Mouse (Mus musculus): ENCODE data around the gene Ank. TPM values are rescaled to one million over a fixed set of nuclear protein-coding genes. Genes with fewer than 3 reads are reported as not detected.
A peak's percentile ranks its signal among the peaks of the same experiment; 100 is the strongest.

The Ank gene
- polyA plus RNA-seq, 1 experiment from 2014 or later, result 11.0 TPM

DNA sequence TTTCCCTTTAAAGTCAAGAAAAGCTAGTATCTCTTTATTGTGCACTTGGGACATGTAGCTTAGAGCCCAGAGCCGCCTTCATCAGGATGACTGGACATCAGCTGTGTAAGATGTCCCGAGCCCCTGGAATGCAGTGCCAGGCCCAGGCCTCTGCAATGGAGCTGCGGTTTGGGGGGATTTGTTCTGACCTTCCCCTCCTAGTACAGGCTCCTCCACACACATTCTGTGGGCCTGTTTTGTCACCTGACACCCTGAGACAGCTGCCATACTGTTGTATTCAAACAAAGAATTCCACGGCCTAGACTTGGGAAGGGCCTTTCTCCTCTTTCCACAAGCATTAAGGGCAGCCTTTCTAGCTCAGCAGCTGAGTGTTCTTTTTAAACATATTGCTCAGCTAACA lies 128.5 kb downstream of the Ank start:
- Histone ChIP-seq H3K9me3 (no peaks in the 10 kb centered on the region), H3K27me3 (ENCODE audit: insufficient read depth, poor library complexity, severe bottlenecking) (no peaks in the 10 kb centered on the region), H3K4me3 (no peak overlapping the region), H3K4me1 (replicated peaks) (peaks cover 19% of the 10 kb centered on the region), H3K36me3 (peaks cover 72% of the 10 kb centered on the region), H3K27ac (peak overlapping the region; percentile 83)
- 39% methylated on average over 4 of the region's 4 CpGs for WGBS
- peak; percentile 33 for DNase-seq (ENCODE audit: low spot score)

DNA sequence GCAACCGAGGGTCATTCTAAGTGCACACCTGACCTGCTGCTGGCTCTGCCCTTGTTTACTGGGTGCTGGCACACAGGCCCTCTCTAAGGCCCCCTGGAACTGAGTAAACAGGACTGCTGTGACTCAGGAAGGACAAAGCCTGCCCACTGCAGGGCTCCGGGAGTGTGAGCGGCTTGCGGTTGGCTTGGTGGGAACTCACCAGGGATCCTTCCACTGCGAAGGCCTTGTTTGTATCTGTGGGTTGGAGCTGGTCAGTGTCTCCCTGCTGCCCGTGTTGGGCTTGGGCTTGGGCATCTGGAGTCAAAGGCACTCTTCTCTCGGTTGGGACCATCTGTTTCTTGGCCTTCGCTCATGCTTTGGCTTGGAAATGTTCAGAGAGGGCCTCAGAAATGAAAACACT lies 129.1 kb downstream of the Ank start:
- Histone ChIP-seq H3K27me3 (ENCODE audit: insufficient read depth, poor library complexity, severe bottlenecking) (no peaks in the 10 kb centered on the region), H3K4me1 (replicated peaks) (peaks cover 19% of the 10 kb centered on the region), H3K27ac (peak overlapping the region; percentile 83), H3K36me3 (peaks cover 72% of the 10 kb centered on the region), H3K9me3 (no peaks in the 10 kb centered on the region), H3K4me3 (no peak overlapping the region)
- DNase-seq (ENCODE audit: low spot score), result peak; percentile 18
- 41% methylated on average over 8 of the region's 8 CpGs for WGBS

DNA sequence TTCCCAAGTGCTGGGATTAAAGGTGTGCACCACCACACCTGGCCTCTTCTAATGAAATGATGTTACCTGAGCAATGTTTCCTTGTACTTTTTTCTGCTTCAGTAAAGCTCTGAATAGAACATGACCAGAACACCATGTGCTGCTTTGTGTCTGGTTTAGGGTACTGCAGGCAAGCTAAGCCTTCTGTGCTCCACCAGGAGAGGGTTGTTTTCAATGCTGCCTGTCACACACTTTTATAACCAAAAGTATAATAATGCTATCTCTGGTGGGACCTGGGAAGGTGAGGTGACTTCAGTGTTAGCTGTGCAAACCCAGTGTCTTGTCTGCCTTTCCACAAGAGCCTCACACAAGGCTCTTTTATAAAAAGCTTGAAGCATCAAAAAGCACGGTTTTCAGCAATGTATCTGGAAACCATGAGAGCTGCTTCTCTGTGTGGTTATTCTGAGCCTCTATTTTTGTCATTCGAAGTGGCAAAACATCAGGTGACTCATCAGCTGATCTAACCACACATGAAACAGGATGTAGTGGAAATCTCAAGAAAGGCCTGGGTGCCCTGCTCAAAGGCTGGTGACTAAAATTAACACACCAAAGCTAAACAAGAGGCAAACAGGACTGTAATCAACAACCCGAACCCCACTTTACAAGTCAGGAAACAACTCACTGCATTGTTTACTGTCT lies 130.1 kb downstream of the Ank start:
- Histone ChIP-seq H3K27me3 (ENCODE audit: insufficient read depth, poor library complexity, severe bottlenecking) (no peaks in the 10 kb centered on the region), H3K36me3 (peaks cover 69% of the 10 kb centered on the region), H3K4me3 (no peak overlapping the region), H3K4me1 (replicated peaks) (peaks cover 19% of the 10 kb centered on the region), H3K27ac (peak overlapping the region; percentile 35; the same call in 1 of the 2 replicates), H3K9me3 (no peaks in the 10 kb centered on the region)
- 85% methylated on average over 3 of the region's 3 CpGs for WGBS
- no peak for DNase-seq (ENCODE audit: low spot score)

DNA sequence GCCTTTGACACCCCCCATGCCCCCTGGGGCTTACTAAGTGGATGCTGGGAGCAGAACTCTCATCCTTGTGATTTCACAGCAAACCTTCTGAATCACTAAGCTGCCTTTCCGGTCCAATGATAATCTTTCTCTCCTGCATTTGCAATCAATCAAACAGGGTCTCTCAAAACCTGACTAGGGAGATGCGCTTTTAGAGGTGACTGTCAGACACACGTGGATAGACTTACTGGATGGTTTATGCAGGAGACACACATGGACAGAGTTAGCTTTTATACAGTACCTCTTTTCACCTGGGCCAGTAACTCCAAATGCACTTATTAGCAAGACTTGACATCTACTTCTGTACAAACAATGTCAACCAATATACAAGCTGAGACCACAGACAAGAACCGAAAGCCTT lies 131.0 kb downstream of the Ank start:
- no peak overlapping the region for H3K4me3 ChIP-seq
- 90% methylated on average over 4 of the region's 4 CpGs for WGBS
- DNase-seq (ENCODE audit: low spot score), result no peak
- peaks cover 14% of the 10 kb centered on the region for H3K4me1 ChIP-seq (replicated peaks)
- no peaks in the 10 kb centered on the region for H3K27me3 ChIP-seq (ENCODE audit: insufficient read depth, poor library complexity, severe bottlenecking)
- no peaks in the 10 kb centered on the region for H3K9me3 ChIP-seq
- no peak overlapping the region for H3K27ac ChIP-seq
- peaks cover 63% of the 10 kb centered on the region for H3K36me3 ChIP-seq

DNA sequence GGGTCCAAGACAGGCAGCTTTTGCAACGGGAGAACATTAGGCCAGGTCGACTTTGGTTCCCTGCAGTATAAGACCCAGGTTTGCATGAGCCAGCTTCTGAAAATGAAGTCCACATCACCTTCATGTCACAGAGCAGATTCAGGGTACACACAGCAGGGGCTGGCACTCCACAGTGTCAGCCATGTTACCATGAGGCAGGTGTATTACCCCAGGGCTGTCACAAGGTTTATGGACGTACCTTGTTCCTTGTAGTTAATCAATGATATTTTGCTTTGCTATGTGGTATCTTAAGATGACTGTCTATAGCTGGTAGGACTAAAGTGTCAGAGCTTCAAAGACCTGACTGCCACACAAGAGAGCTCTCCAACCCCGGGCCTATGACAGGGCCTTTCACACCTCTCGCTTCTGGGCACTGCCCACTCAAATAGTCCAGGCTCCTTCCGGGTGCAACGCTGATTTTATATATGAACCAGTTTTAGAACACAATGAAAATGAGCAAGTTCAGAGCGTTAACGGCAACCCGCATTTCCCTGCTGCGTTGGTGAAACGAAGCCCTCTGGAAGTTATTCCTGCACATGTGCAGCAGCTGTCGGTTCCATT lies 132.4 kb downstream of the Ank start:
- Histone ChIP-seq H3K36me3 (peaks cover 52% of the 10 kb centered on the region), H3K9me3 (no peaks in the 10 kb centered on the region), H3K27me3 (ENCODE audit: insufficient read depth, poor library complexity, severe bottlenecking) (no peaks in the 10 kb centered on the region), H3K4me1 (replicated peaks) (peaks cover 12% of the 10 kb centered on the region), H3K4me3 (no peak overlapping the region), H3K27ac (no peak overlapping the region)
- WGBS, result 95% methylated on average over 13 of the region's 13 CpGs
- DNase-seq (ENCODE audit: low spot score), result no peak

DNA sequence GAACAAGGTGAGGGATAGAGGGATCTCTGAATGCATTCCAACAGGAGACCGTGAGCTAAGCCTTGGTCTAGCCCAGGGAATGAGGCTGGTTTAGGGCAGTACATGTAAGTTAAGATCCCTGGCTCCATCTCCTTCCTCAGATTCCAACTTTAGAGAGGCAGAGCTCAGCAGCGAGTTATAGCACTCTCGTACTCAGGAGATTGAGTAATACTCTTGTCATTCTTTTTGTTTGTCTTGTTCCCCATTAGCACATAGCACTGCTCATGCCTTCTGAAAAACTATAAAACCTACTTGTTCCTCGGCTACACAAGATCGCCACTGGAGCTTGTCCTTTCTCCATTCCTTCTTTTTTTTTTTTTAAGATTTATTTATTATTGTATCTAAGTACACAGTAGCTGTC lies 134.0 kb downstream of the Ank start:
- H3K27me3 ChIP-seq (ENCODE audit: insufficient read depth, poor library complexity, severe bottlenecking), result no peaks in the 10 kb centered on the region
- H3K4me1 ChIP-seq (replicated peaks), result peaks cover 5% of the 10 kb centered on the region
- no peak overlapping the region for H3K4me3 ChIP-seq
- H3K9me3 ChIP-seq, result no peaks in the 10 kb centered on the region
- H3K36me3 ChIP-seq, result peaks cover 50% of the 10 kb centered on the region
- 90% methylated on average over 5 of the region's 5 CpGs for WGBS
- no peak for DNase-seq (ENCODE audit: low spot score)
- H3K27ac ChIP-seq, result no peak overlapping the region

DNA sequence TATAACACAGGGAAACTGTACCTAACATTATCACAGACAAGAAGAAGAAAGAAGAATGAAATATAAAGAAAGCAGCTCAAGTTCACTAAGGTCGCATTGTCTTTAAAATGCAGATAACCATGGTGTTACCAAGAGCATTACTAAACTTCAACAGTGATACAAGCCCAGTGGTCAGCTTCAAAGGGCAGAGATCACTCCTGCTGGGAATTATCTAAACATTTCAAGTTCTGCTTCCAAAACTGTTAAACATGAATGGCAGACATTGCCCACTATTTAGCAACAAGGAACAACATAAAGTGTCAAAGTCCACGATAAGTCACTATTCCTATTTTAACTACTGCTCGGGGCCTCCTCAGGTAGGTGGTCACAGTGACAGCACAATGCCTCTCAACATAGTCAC lies 138.1 kb downstream of the Ank start:
- Histone ChIP-seq H3K36me3 (peaks cover 60% of the 10 kb centered on the region), H3K9me3 (no peaks in the 10 kb centered on the region), H3K4me1 (replicated peaks) (no peaks in the 10 kb centered on the region), H3K27me3 (ENCODE audit: insufficient read depth, poor library complexity, severe bottlenecking) (no peaks in the 10 kb centered on the region), H3K4me3 (no peak overlapping the region), H3K27ac (no peak overlapping the region)
- no peak for DNase-seq (ENCODE audit: low spot score)
- 89% methylated on average over 3 of the region's 3 CpGs for WGBS

DNA sequence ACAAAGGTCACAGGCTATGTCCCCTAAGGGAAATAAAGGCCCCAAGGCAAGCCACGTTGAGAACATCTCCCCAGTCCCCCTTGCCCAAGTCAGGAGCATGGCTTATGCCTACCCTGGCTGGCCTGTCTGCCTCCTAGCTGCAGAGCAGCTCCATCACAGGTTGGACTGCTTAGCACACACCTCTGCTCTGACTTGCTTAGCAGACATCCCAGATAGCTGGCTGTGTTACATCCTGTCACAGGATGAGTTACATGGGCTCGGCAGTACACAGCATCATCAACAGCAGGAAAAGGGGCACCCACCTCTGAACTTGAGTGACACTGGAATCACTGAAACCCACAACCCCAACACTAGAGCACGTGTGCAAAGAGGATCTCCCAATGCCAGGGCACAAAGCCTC lies 138.8 kb downstream of the Ank start:
- 86% methylated on average over 3 of the region's 3 CpGs for WGBS
- peaks cover 59% of the 10 kb centered on the region for H3K36me3 ChIP-seq

DNA sequence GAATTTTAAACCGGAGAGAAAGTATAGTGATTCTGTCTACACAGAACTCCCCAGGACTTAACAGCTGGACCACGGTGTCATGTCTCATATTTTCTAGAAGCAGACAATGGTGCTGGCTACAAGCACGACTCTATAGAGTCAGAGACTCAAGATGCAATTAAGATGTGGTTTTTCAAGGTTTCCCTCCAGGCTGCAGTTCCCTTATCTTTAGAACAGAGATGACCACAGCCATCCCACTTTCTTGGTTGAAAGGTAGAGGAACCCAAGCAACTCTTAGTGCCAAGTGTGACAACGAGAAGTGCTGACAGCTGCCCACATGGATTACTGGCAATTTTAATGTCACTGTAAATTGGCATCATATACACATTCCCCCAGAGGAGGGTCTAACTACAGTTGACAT lies 143.1 kb downstream of the Ank start:
- no peak for DNase-seq (ENCODE audit: low spot score)
- no peak overlapping the region for H3K4me3 ChIP-seq
- 87% methylated on average over 4 of the region's 4 CpGs for WGBS
- H3K36me3 ChIP-seq, result peaks cover 69% of the 10 kb centered on the region
- no peaks in the 10 kb centered on the region for H3K27me3 ChIP-seq (ENCODE audit: insufficient read depth, poor library complexity, severe bottlenecking)
- H3K4me1 ChIP-seq (replicated peaks), result no peaks in the 10 kb centered on the region; the same call in 1 of the 2 replicates
- no peaks in the 10 kb centered on the region for H3K9me3 ChIP-seq
- no peak overlapping the region for H3K27ac ChIP-seq

More for the DNA sequence above, 138.8 kb downstream of the Ank start:
- H3K4me3 ChIP-seq, result no peak overlapping the region
- no peaks in the 10 kb centered on the region for H3K27me3 ChIP-seq (ENCODE audit: insufficient read depth, poor library complexity, severe bottlenecking)
- no peak overlapping the region for H3K27ac ChIP-seq
- H3K9me3 ChIP-seq, result no peaks in the 10 kb centered on the region
- H3K4me1 ChIP-seq (replicated peaks), result no peaks in the 10 kb centered on the region
- DNase-seq (ENCODE audit: low spot score), result no peak

DNA sequence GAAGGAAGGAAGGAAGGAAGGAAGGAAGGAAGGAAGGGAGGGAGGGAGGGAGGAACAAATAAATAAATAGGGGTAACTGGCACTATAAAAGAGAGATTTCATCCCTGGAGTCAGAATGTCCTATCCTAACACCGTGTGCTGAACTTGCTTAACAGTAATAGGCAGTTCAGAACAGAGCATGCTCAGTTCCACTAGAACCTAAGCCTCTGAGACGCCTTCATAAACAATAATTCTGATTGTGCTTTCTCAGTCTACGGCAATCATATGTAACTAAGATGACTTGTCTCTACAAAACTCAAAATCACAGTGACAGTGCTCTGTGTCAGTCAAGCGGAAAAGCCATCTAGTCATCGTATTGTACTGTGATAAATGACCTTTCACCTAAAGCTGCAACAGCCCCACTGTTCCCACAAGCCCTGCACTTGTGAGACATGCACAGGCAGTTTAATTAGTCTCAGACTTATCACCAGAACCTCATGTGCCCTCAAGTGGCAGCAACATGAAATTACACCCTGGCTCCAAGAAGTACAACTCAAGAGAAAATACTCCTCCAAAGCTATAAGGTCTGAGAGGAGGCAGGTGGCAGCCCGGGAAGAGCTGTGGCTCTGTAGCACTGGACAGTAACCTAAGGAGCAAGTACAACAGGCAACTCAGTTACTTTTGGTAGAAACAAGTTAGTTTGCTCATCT lies 146.2 kb downstream of the Ank start:
- WGBS, result 54% methylated on average over 6 of the region's 6 CpGs
- Histone ChIP-seq H3K4me3 (no peak overlapping the region), H3K36me3 (peaks cover 72% of the 10 kb centered on the region), H3K4me1 (replicated peaks) (no peaks in the 10 kb centered on the region; the same call in 1 of the 2 replicates), H3K27me3 (ENCODE audit: insufficient read depth, poor library complexity, severe bottlenecking) (no peaks in the 10 kb centered on the region), H3K27ac (no peak overlapping the region), H3K9me3 (no peaks in the 10 kb centered on the region)
- DNase-seq (ENCODE audit: low spot score), result peak; percentile 71

DNA sequence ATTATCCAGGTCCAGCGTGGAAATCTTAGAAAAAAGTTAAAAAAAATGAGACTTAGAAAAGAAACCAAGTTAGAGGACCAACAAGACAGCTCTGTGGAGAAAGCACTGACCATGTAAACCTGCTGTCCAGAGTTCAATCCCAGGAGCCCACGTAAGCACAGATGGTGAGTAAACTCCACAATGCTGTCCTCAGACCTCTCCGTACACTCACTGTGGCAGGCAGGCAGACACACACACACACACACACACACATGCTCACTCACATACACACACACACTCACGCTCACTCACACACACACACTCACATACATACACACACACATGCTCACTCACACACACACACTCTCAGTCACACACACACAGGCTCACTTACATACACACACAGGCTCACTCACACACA lies 146.8 kb downstream of the Ank start:
- Histone ChIP-seq H3K4me3 (no peak overlapping the region), H3K36me3 (peaks cover 70% of the 10 kb centered on the region), H3K9me3 (no peaks in the 10 kb centered on the region), H3K4me1 (replicated peaks) (no peaks in the 10 kb centered on the region; the same call in 1 of the 2 replicates), H3K27ac (no peak overlapping the region), H3K27me3 (ENCODE audit: insufficient read depth, poor library complexity, severe bottlenecking) (no peaks in the 10 kb centered on the region)
- 97% methylated on average over 4 of the region's 4 CpGs for WGBS
- DNase-seq (ENCODE audit: low spot score), result no peak

DNA sequence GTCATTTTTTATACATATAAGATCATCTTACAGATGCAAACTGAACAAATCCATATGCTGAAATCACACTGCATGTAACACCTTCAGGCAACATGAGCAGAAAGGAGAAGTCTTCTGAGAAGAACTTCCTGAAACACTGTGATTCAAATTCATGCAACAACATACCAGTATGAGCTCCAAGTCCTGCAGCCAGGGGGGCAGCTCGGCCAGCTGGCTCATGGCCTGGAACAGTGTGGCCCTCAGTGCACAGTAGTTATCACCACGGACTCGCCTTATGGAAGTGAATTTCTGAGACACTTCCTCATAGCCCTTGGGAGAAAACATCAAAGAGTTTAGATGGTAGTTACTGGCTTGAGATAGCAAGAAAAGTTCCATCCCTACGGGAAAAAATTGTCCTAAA lies 149.7 kb downstream of the Ank start:
- H3K27me3 ChIP-seq (ENCODE audit: insufficient read depth, poor library complexity, severe bottlenecking), result no peaks in the 10 kb centered on the region
- DNase-seq (ENCODE audit: low spot score), result no peak
- WGBS, result 91% methylated on average over 4 of the region's 4 CpGs
- H3K36me3 ChIP-seq, result peaks cover 65% of the 10 kb centered on the region
- no peak overlapping the region for H3K27ac ChIP-seq
- no peak overlapping the region for H3K4me3 ChIP-seq
- H3K9me3 ChIP-seq, result no peaks in the 10 kb centered on the region
- no peaks in the 10 kb centered on the region; the same call in 1 of the 2 replicates for H3K4me1 ChIP-seq (replicated peaks)

DNA sequence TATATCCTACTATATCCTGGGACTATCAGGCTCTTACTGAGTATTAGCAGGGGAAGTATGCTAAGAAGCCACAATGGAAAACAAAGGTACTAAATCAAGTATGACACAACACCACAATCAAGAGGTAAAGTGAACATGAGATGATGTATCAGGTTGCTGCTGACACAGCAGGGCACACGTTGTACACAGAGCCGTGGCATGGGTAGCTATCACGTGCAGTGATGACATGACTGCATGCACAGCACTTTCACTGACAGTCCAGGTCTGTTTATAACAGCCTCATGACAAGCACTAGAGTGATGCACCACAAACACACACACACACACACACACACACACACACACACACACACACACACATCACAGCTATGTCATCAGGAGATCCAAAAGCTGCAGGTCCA lies 150.8 kb downstream of the Ank start:
- Histone ChIP-seq H3K27me3 (ENCODE audit: insufficient read depth, poor library complexity, severe bottlenecking) (no peaks in the 10 kb centered on the region), H3K9me3 (no peaks in the 10 kb centered on the region), H3K4me3 (no peak overlapping the region), H3K4me1 (replicated peaks) (no peaks in the 10 kb centered on the region; the same call in 1 of the 2 replicates), H3K36me3 (peaks cover 63% of the 10 kb centered on the region), H3K27ac (no peak overlapping the region)
- 80% methylated on average over 3 of the region's 3 CpGs for WGBS
- no peak for DNase-seq (ENCODE audit: low spot score)

Data from hindbrain, embryonic 10.5 days (tissue).